ENCODE assay signal across 24 mouse cellular contexts in the genomic region with DNA sequence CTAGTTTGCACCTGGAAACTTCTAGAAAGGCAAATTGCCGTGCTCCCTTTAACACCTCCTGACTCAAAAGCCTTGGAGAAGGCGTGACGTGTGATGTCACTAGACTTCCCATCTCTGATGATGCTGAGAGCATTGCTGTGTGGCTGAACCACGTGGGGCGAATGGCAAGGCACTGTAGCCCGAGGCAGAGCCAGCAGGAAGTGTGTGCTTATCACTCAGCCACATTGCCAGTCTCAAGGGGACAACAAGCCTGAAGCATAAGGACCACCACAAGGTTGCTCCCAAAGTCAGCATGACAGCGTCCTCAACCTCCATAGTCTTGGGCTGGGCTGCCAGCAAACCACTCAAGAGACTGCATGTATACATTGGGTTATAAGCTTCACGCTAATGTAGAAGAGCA.
DNase-seq lines count a peak whose midpoint lies in the region; ATAC-seq and TF ChIP-seq lines count a peak whose summit lies in the region.
"Had no signal": no experiment of that assay in that cellular context is flagged by ENCODE, and none has a peak within 500 bp of the region (broad histone marks: within the 10 kb centered on the region; RNA-seq: fewer than 3 reads in every experiment).

No protein-coding gene starts in this region.

- TF ChIP-seq CTCF in liver, postnatal 0 days (IDR thresholded peaks at IDR 0.05; ENCODE audit: low read depth) = no peak
- TF ChIP-seq CTCF in liver, embryonic 14.5 days (IDR thresholded peaks at IDR 0.05; ENCODE audit: low read depth) = no peak

- intact Hi-C loops in left cerebral cortex, postnatal 10 days (cut with DNase I) = no loop called here

- WGBS in liver, postnatal 0 days (ENCODE audit: insufficient replicate concordance) = 49% methylated on average over 8 of the region's 8 CpGs
- 11% methylated on average over 8 of the region's 8 CpGs for WGBS in liver, embryonic 14.5 days (ENCODE audit: insufficient replicate concordance)
- WGBS in forebrain, embryonic 14.5 days = 87% methylated on average over 8 of the region's 8 CpGs

- no peak for ATAC-seq in liver, postnatal 0 days
- peak; percentile 67 to 78; a peak in 3 of 4 replicates for ATAC-seq in hematopoietic stem cell, adult 5-6 weeks (replicated peaks in 1 of 2; ENCODE audit: insufficient read depth in 1 of 2, low FRiP score in 2 of 2, low TSS enrichment in 1 of 2, low read depth in 1 of 2, poor library complexity in 2 of 2, severe bottlenecking in 2 of 2)
- peak; percentile 52; the same call in 1 of the 2 replicates for ATAC-seq in liver, embryonic 14.5 days (ENCODE audit: insufficient read depth)
- no peak for ATAC-seq in forebrain, embryonic 14.5 days
- ATAC-seq: activated CD4-positive, CD25-positive, alpha-beta regulatory T cell, adult 4 months; forebrain, embryonic 15.5 days; hindbrain, postnatal 0 days; Patski had no signal

- H3K4me1 ChIP-seq in liver, postnatal 0 days (ENCODE audit: insufficient read depth) = no peaks in the 10 kb centered on the region
- no peaks in the 10 kb centered on the region; a peak in 1 of 4 replicates for H3K4me1 ChIP-seq in liver, embryonic 14.5 days (replicated peaks; ENCODE audit: control insufficient read depth in 2 of 2, insufficient read depth in 2 of 2, low read length in 1 of 2)
- H3K4me1 ChIP-seq in forebrain, embryonic 14.5 days (ENCODE audit: control insufficient read depth, insufficient read depth, low read length) = no peaks in the 10 kb centered on the region
- H3K4me1 ChIP-seq: embryonic facial prominence, embryonic 15.5 days; forebrain, embryonic 10.5 days; forebrain, embryonic 15.5 days; heart, embryonic 13.5 days; hindbrain, embryonic 13.5 days had no signal

- no peak for TF ChIP-seq EP300 in liver, postnatal 0 days (IDR thresholded peaks at IDR 0.05; ENCODE audit: low read depth)
- no peak for TF ChIP-seq EP300 in liver, embryonic 14.5 days (IDR thresholded peaks at IDR 0.05; ENCODE audit: low read depth)

- no peaks in the 10 kb centered on the region for H3K27me3 ChIP-seq in liver, postnatal 0 days (ENCODE audit: insufficient read depth, low read length)
- H3K27me3 ChIP-seq in liver, embryonic 14.5 days (ENCODE audit: control insufficient read depth, insufficient read depth, low read length) = no peaks in the 10 kb centered on the region
- H3K27me3 ChIP-seq in forebrain, embryonic 14.5 days (replicated peaks; ENCODE audit: control insufficient read depth, insufficient read depth, low read length) = no peaks in the 10 kb centered on the region
- H3K27me3 ChIP-seq: CH12.LX; embryonic facial prominence, embryonic 15.5 days; forebrain, embryonic 15.5 days; heart, embryonic 13.5 days; hindbrain, embryonic 13.5 days had no signal

- H3K4me2 ChIP-seq in liver, postnatal 0 days (ENCODE audit: low read depth, low read length) = no peak overlapping the region
- H3K4me2 ChIP-seq in liver, embryonic 14.5 days (ENCODE audit: low read depth) = no peak overlapping the region
- H3K4me2 ChIP-seq in forebrain, embryonic 14.5 days (ENCODE audit: low read length) = no peak overlapping the region
- H3K4me2 ChIP-seq: embryonic facial prominence, embryonic 15.5 days; forebrain, embryonic 15.5 days; heart, embryonic 13.5 days; hindbrain, embryonic 13.5 days had no signal

- H3K27ac ChIP-seq in liver, postnatal 0 days (ENCODE audit: low read depth) = no peak overlapping the region
- no peak overlapping the region for H3K27ac ChIP-seq in liver, embryonic 14.5 days
- no peak overlapping the region for H3K27ac ChIP-seq in forebrain, embryonic 14.5 days (ENCODE audit: low read depth, low read length)
- H3K27ac ChIP-seq: embryonic facial prominence, embryonic 15.5 days; forebrain, embryonic 10.5 days; forebrain, embryonic 15.5 days; heart, embryonic 13.5 days; hindbrain, embryonic 13.5 days; hindbrain, postnatal 0 days had no signal

- no peaks in the 10 kb centered on the region for H3K36me3 ChIP-seq in liver, postnatal 0 days (replicated peaks; ENCODE audit: insufficient read depth, low read length)
- H3K36me3 ChIP-seq in liver, embryonic 14.5 days (replicated peaks; ENCODE audit: control insufficient read depth, insufficient read depth, low read depth) = no peaks in the 10 kb centered on the region
- 0 out of 2 replicates have a peak, but pooled peaks cover 4% of the 10 kb centered on the region for H3K36me3 ChIP-seq in forebrain, embryonic 14.5 days (ENCODE audit: control insufficient read depth, insufficient read depth, low read length)
- H3K36me3 ChIP-seq: embryonic facial prominence, embryonic 15.5 days; forebrain, embryonic 10.5 days; heart, embryonic 13.5 days had no signal

- H3K4me3 ChIP-seq in liver, postnatal 0 days (ENCODE audit: low read depth, low read length) = no peak overlapping the region
- no peak overlapping the region for H3K4me3 ChIP-seq in liver, embryonic 14.5 days (ENCODE audit: insufficient read depth in 1 of 2, low read depth in 2 of 2, low read length in 2 of 2)
- H3K4me3 ChIP-seq in forebrain, embryonic 14.5 days (ENCODE audit: low read depth, low read length) = no peak overlapping the region
- H3K4me3 ChIP-seq: embryonic facial prominence, embryonic 15.5 days; erythroblast, embryonic 14.5 days; forebrain, embryonic 10.5 days; forebrain, embryonic 15.5 days; heart, embryonic 13.5 days; hindbrain, embryonic 13.5 days had no signal

- no peaks in the 10 kb centered on the region for H3K9me3 ChIP-seq in liver, postnatal 0 days (ENCODE audit: low read length)
- no peaks in the 10 kb centered on the region for H3K9me3 ChIP-seq in liver, embryonic 14.5 days (ENCODE audit: control insufficient read depth, low read length)
- H3K9me3 ChIP-seq in forebrain, embryonic 14.5 days (replicated peaks; ENCODE audit: control insufficient read depth, low read length) = no peaks in the 10 kb centered on the region
- H3K9me3 ChIP-seq: embryonic facial prominence, embryonic 15.5 days; forebrain, embryonic 10.5 days; forebrain, embryonic 15.5 days; heart, embryonic 13.5 days; hindbrain, embryonic 13.5 days had no signal

- H3K9ac ChIP-seq in liver, postnatal 0 days (replicated peaks) = no peak overlapping the region
- H3K9ac ChIP-seq in liver, embryonic 14.5 days (replicated peaks) = no peak overlapping the region
- H3K9ac ChIP-seq in forebrain, embryonic 14.5 days (ENCODE audit: low read length) = no peak overlapping the region
- H3K9ac ChIP-seq: embryonic facial prominence, embryonic 15.5 days; forebrain, embryonic 15.5 days; heart, embryonic 13.5 days; hindbrain, embryonic 13.5 days had no signal

- DNase-seq in liver = peak; percentile 25
- DNase-seq in liver, postnatal 0 days = no peak
- no peak for DNase-seq in liver, embryonic 14.5 days (ENCODE audit: low read depth in 3 of 3, low spot score in 3 of 3)
- DNase-seq in layer of hippocampus, postnatal 25 days (ENCODE audit: extremely low spot score in 1 of 2, low spot score in 1 of 2) = no peak
- no peak for DNase-seq in left cerebral cortex, postnatal 10 days (ENCODE audit: extremely low spot score in 1 of 2, low spot score in 2 of 2)
- no peak for DNase-seq in forebrain, embryonic 14.5 days (ENCODE audit: low spot score)
- DNase-seq: adrenal gland, postnatal 14 days; cerebellum, adult 18-20 months; cerebellum, adult 9-11 months; embryo, embryonic 11 days; gastrocnemius, postnatal 14 days; heart, adult 11 months; heart, postnatal 4 days had no signal

Comparison
In these comparisons a context has a peak if more than half of its experiments do, and no peak if none do; other contexts are left out.
1. ATAC-seq: peak in hematopoietic stem cell, adult 5-6 weeks (2 of 2) and liver, embryonic 14.5 days (single experiment); none in liver, postnatal 0 days (single experiment) and forebrain, embryonic 14.5 days (single experiment).